Mouse (Mus musculus) Patski (cell line): ENCODE measurements around the gene Letmd1. TPM values are rescaled to one million over a fixed set of nuclear protein-coding genes. Genes with fewer than 3 reads are reported as not detected.

Experiments
- ATAC-seq: fragments of 100-300 bp; one replicate; pipeline ENCODE4 v1.8.0; 2021
- CTCF ChIA-PET: fragments of 350-600 bp; sonication (Branson Sonifier 250); formaldehyde crosslinking; loops from one replicate; lab custom pipeline; 2022; ENCODE audit warnings: inconsistent platforms; lab: Charles Lee
- POLR2A ChIA-PET: fragments of 350-600 bp; sonication (Branson Sonifier 250); formaldehyde crosslinking; loops from one replicate; lab custom pipeline; 2022; ENCODE audit warnings: antibody characterized with exemption, inconsistent platforms; lab: Charles Lee
- DNase-seq: peaks from one replicate; pipeline ENCODE4 v3.0.0-alpha.2; 2011; ENCODE audit warnings: low read depth, low spot score
- H3K27me3 ChIP-seq: fragments of 371-371 bp; one replicate; pipeline ENCODE4 v1.5.1; 2021
- CTCF ChIP-seq: fragments of 100-300 bp; IDR thresholded peaks from one replicate; pipeline ENCODE4 v1.5.1; 2021
- in situ Hi-C: fragments of 300-500 bp; cut with MboI; formaldehyde crosslinking; loops from 3 replicates; pipeline ENCODE4 v1.11.1; 2018; ENCODE audit warnings: low pct_unique_long_range_greater_than_20kb, mixed read lengths
- polyA plus RNA-seq: library from polyadenylated mRNA; unstranded; gene quantifications from one replicate; pipeline ENCODE4 v1.2.3, GENCODE M21; 2021

Letmd1 gene
- polyA plus RNA-seq, 1 experiment from 2014 or later: 52.3 TPM

GRCm38 (mm10) chr15:100449495-100449894, 19.3 kb upstream of the Letmd1 start:
- no peaks in the 10 kb centered on the region for H3K27me3 ChIP-seq
- POLR2A ChIA-PET: no interaction called here
- CTCF ChIA-PET: interaction anchor here (0.7 to 1.8 kb wide), 3 partner anchors 9 to 82 kb away, joined by 3 to 8 read pairs (median 3); no protein-coding TSS in a partner anchor
- no peak for ATAC-seq
- in situ Hi-C loops: loop anchor here (10.0 kb wide), 1 partner anchor 415 kb away; the partner anchor contains the start of gene Dip2b
- no peak for TF ChIP-seq CTCF
- DNase-seq: no peak

- CTCF ChIA-PET: interaction anchor here (1.0 to 1.6 kb wide), 5 partner anchors 12 to 252 kb away, joined by 3 to 4 read pairs (median 3); partner anchors contain the start of gene Tfcp2
- no peak for DNase-seq
- POLR2A ChIA-PET: interaction anchor here (0.7 to 1.2 kb wide), 2 partner anchors 17 to 100 kb away, joined by 3 read pairs; no protein-coding TSS in a partner anchor
- no peaks in the 10 kb centered on the region for H3K27me3 ChIP-seq
- in situ Hi-C loops: loop anchor here (5.0 kb wide), 2 partner anchors 64 to 184 kb away; no protein-coding TSS in a partner anchor
- no peak for TF ChIP-seq CTCF
- ATAC-seq: no peak
Observed at GRCm38 (mm10) chr15:100451245-100451644, 17.6 kb upstream of the Letmd1 start.

GRCm38 (mm10) chr15:100452486-100452885, 16.3 kb upstream of the Letmd1 start:
- no peak for ATAC-seq

GRCm38 (mm10) chr15:100456356-100456991, 12.3 kb upstream of the Letmd1 start:
- DNase-seq: no peak
- TF ChIP-seq CTCF: no peak
- CTCF ChIA-PET: interaction anchor here (0.9 to 2.3 kb wide), 11 partner anchors 13 to 227 kb away, joined by 3 to 11 read pairs (median 5); no protein-coding TSS in a partner anchor
- POLR2A ChIA-PET: interaction anchor here (0.6 kb wide), 1 partner anchor 24 kb away, joined by 3 read pairs; no protein-coding TSS in a partner anchor
- no peak for ATAC-seq
- no peaks in the 10 kb centered on the region for H3K27me3 ChIP-seq
- in situ Hi-C loops: no loop called here

More at GRCm38 (mm10) chr15:100452486-100452885, 16.3 kb upstream of the Letmd1 start:
- ChIA-PET CTCF (interaction anchor here (1.6 kb wide), 1 partner anchor 99 kb away, joined by 4 read pairs; the partner anchor contains the start of gene Tfcp2), POLR2A (no interaction called here)
- H3K27me3 ChIP-seq: no peaks in the 10 kb centered on the region
- DNase-seq: no peak
- in situ Hi-C loops: loop anchor here (5.0 kb wide), 2 partner anchors 65 to 185 kb away; no protein-coding TSS in a partner anchor
- no peak for TF ChIP-seq CTCF

- peak; percentile 91 for TF ChIP-seq CTCF
- ATAC-seq: peak; percentile 40
- CTCF ChIA-PET: interaction anchor here (0.7 to 2.3 kb wide), 13 partner anchors 13 to 300 kb away, joined by 3 to 11 read pairs (median 4); partner anchors contain the start of gene Gm5475
- POLR2A ChIA-PET: interaction anchor here (0.5 to 0.6 kb wide), 2 partner anchors 25 to 125 kb away, joined by 3 read pairs; no protein-coding TSS in a partner anchor
- in situ Hi-C loops: no loop called here
- DNase-seq: no peak
- no peaks in the 10 kb centered on the region for H3K27me3 ChIP-seq
Observed at GRCm38 (mm10) chr15:100457340-100457739, 11.5 kb upstream of the Letmd1 start.

GRCm38 (mm10) chr15:100458055-100458454, 10.8 kb upstream of the Letmd1 start:
- TF ChIP-seq CTCF: peak; percentile 66
- no peak for DNase-seq
- no peaks in the 10 kb centered on the region for H3K27me3 ChIP-seq
- in situ Hi-C loops: no loop called here
- ATAC-seq: no peak
- ChIA-PET CTCF (interaction anchor here (0.7 to 2.0 kb wide), 12 partner anchors 9 to 299 kb away, joined by 3 to 8 read pairs (median 4); partner anchors contain the start of gene Gm5475), POLR2A (no interaction called here)

- in situ Hi-C loops: loop anchor here (5.0 kb wide), 1 partner anchor 151 kb away; no protein-coding TSS in a partner anchor
- H3K27me3 ChIP-seq: no peaks in the 10 kb centered on the region
- ATAC-seq: no peak
- ChIA-PET CTCF (interaction anchor here (1.1 kb wide), 1 partner anchor 222 kb away, joined by 4 read pairs; no protein-coding TSS in a partner anchor), POLR2A (no interaction called here)
- TF ChIP-seq CTCF: no peak
- DNase-seq: no peak
Observed at GRCm38 (mm10) chr15:100460942-100461341, 7.9 kb upstream of the Letmd1 start.

GRCm38 (mm10) chr15:100461646-100462045, 7.2 kb upstream of the Letmd1 start:
- no peak for DNase-seq
- in situ Hi-C loops: loop anchor here (5.0 kb wide), 1 partner anchor 151 kb away; no protein-coding TSS in a partner anchor
- ChIA-PET POLR2A (interaction anchor here (0.6 kb wide), 1 partner anchor 152 kb away, joined by 4 read pairs; no protein-coding TSS in a partner anchor), CTCF (interaction anchor here (1.1 kb wide), 1 partner anchor 222 kb away, joined by 4 read pairs; no protein-coding TSS in a partner anchor)
- no peak for TF ChIP-seq CTCF
- ATAC-seq: peak; percentile 12
- H3K27me3 ChIP-seq: no peaks in the 10 kb centered on the region

- TF ChIP-seq CTCF: no peak
- in situ Hi-C loops: loop anchor here (5.0 kb wide), 1 partner anchor 150 kb away; no protein-coding TSS in a partner anchor
- H3K27me3 ChIP-seq: no peaks in the 10 kb centered on the region
- ChIA-PET CTCF (no interaction called here), POLR2A (interaction anchor here (0.6 kb wide), 1 partner anchor 152 kb away, joined by 4 read pairs; no protein-coding TSS in a partner anchor)
- ATAC-seq (no peak), DNase-seq (no peak)
Observed at GRCm38 (mm10) chr15:100462086-100462485, 6.7 kb upstream of the Letmd1 start.

GRCm38 (mm10) chr15:100463712-100464111, 5.1 kb upstream of the Letmd1 start:
- ChIA-PET POLR2A (no interaction called here), CTCF (interaction anchor here (0.8 to 1.6 kb wide), 7 partner anchors 12 to 220 kb away, joined by 3 to 6 read pairs (median 3); no protein-coding TSS in a partner anchor)
- ATAC-seq (no peak), DNase-seq (no peak)
- TF ChIP-seq CTCF: peak; percentile 83
- no peaks in the 10 kb centered on the region for H3K27me3 ChIP-seq
- in situ Hi-C loops: loop anchor here (5.0 kb wide), 1 partner anchor 149 kb away; no protein-coding TSS in a partner anchor
